Mouse (Mus musculus): ENCODE results near the gene Gm7579. TPM values are rescaled to one million over a fixed set of nuclear protein-coding genes. Genes with fewer than 3 reads are reported as not detected.
"Not testable (repeated sequence)": the region's sequence is repeated elsewhere in the genome, so short reads cannot be mapped to it uniquely, and the experiment has no call there.

Gm7579 gene
- polyA plus RNA-seq (2014; fragmentation: Nextera tagmentation; extraction: Ambion mirVana) = not detected in 2 replicates

GRCm38 (mm10) chr7:142211559-142211958, at the start of gene Gm7579:
TSS of gene Gm7579 (plus strand) at chr7:142211859.
- WGBS = 51% methylated on average over 1 of the region's 1 CpGs
- Histone ChIP-seq H3K4me3 (ENCODE audit: low read depth, low read length) (no peak within 1 kb of the TSS), H3K9ac (ENCODE audit: low read depth, low read length) (no peak within 1 kb of the TSS), H3K9me3 (ENCODE audit: control insufficient read depth, low read length) (no peaks in the 10 kb centered on the region), H3K36me3 (ENCODE audit: control insufficient read depth, insufficient read depth, low read length) (no peaks in the 10 kb centered on the region), H3K4me2 (no peak within 1 kb of the TSS), H3K4me1 (replicated peaks; ENCODE audit: control insufficient read depth, insufficient read depth, low read length) (no peaks in the 10 kb centered on the region), H3K27me3 (replicated peaks; ENCODE audit: control insufficient read depth, insufficient read depth, low read length) (no peaks in the 10 kb centered on the region), H3K27ac (ENCODE audit: low read depth, low read length) (no peak within 1 kb of the TSS)
- ATAC-seq (replicated peaks; ENCODE audit: low FRiP score) (no peak), DNase-seq (ENCODE audit: low spot score) (no peak)

GRCm38 (mm10) chr7:142165639-142166038, 46.0 kb upstream of the Gm7579 start, which contains the start of gene Gm4553:
TSS of gene Gm4553 (minus strand) at chr7:142165739.
- ATAC-seq (replicated peaks; ENCODE audit: low FRiP score) = not testable (repeated sequence)

GRCm38 (mm10) chr7:142169836-142170235, 41.8 kb upstream of the Gm7579 start:
- Histone ChIP-seq H3K4me3 (ENCODE audit: low read depth, low read length) (no peak overlapping the region), H3K9me3 (ENCODE audit: control insufficient read depth, low read length) (no peaks in the 10 kb centered on the region), H3K27me3 (replicated peaks; ENCODE audit: control insufficient read depth, insufficient read depth, low read length) (no peaks in the 10 kb centered on the region), H3K27ac (ENCODE audit: low read depth, low read length) (no peak overlapping the region), H3K36me3 (ENCODE audit: control insufficient read depth, insufficient read depth, low read length) (no peaks in the 10 kb centered on the region), H3K9ac (ENCODE audit: low read depth, low read length) (no peak overlapping the region), H3K4me2 (no peak overlapping the region), H3K4me1 (replicated peaks; ENCODE audit: control insufficient read depth, insufficient read depth, low read length) (no peaks in the 10 kb centered on the region)
- no peak for DNase-seq (ENCODE audit: low spot score)
- WGBS = 42% methylated on average over 3 of the region's 3 CpGs
- no peak for ATAC-seq (replicated peaks; ENCODE audit: low FRiP score)

More at GRCm38 (mm10) chr7:142165639-142166038, 46.0 kb upstream of the Gm7579 start, which contains the start of gene Gm4553:
- not testable (repeated sequence) for H3K27ac ChIP-seq (ENCODE audit: low read depth, low read length); H3K27me3 ChIP-seq (replicated peaks; ENCODE audit: control insufficient read depth, insufficient read depth, low read length); H3K9ac ChIP-seq (ENCODE audit: low read depth, low read length); H3K4me3 ChIP-seq (ENCODE audit: low read depth, low read length); H3K9me3 ChIP-seq (ENCODE audit: control insufficient read depth, low read length); DNase-seq (ENCODE audit: low spot score); H3K4me2 ChIP-seq; H3K4me1 ChIP-seq (replicated peaks; ENCODE audit: control insufficient read depth, insufficient read depth, low read length); H3K36me3 ChIP-seq (ENCODE audit: control insufficient read depth, insufficient read depth, low read length)

- not testable (repeated sequence) for DNase-seq (ENCODE audit: low spot score); H3K9me3 ChIP-seq (ENCODE audit: control insufficient read depth, low read length); H3K4me1 ChIP-seq (replicated peaks; ENCODE audit: control insufficient read depth, insufficient read depth, low read length); H3K27me3 ChIP-seq (replicated peaks; ENCODE audit: control insufficient read depth, insufficient read depth, low read length); H3K4me2 ChIP-seq; H3K9ac ChIP-seq (ENCODE audit: low read depth, low read length); H3K27ac ChIP-seq (ENCODE audit: low read depth, low read length); H3K36me3 ChIP-seq (ENCODE audit: control insufficient read depth, insufficient read depth, low read length); H3K4me3 ChIP-seq (ENCODE audit: low read depth, low read length); ATAC-seq (replicated peaks; ENCODE audit: low FRiP score)
Measured at GRCm38 (mm10) chr7:142175905-142176304, 35.8 kb upstream of the Gm7579 start, which contains the start of gene Krtap5-2. TSS of gene Krtap5-2 (minus strand) at chr7:142176005.

GRCm38 (mm10) chr7:142178685-142179084, 33.0 kb upstream of the Gm7579 start:
- Histone ChIP-seq H3K4me3 (ENCODE audit: low read depth, low read length) (no peak overlapping the region), H3K4me1 (replicated peaks; ENCODE audit: control insufficient read depth, insufficient read depth, low read length) (no peaks in the 10 kb centered on the region), H3K27ac (ENCODE audit: low read depth, low read length) (no peak overlapping the region), H3K4me2 (no peak overlapping the region), H3K9ac (ENCODE audit: low read depth, low read length) (no peak overlapping the region), H3K9me3 (ENCODE audit: control insufficient read depth, low read length) (no peaks in the 10 kb centered on the region), H3K27me3 (replicated peaks; ENCODE audit: control insufficient read depth, insufficient read depth, low read length) (no peaks in the 10 kb centered on the region), H3K36me3 (ENCODE audit: control insufficient read depth, insufficient read depth, low read length) (no peaks in the 10 kb centered on the region)
- no peak for DNase-seq (ENCODE audit: low spot score)
- 74% methylated on average over 1 of the region's 1 CpGs for WGBS
- no peak for ATAC-seq (replicated peaks; ENCODE audit: low FRiP score)

GRCm38 (mm10) chr7:142181021-142181420, 30.6 kb upstream of the Gm7579 start:
- ATAC-seq (replicated peaks; ENCODE audit: low FRiP score) = no peak
- 32% methylated on average over 1 of the region's 1 CpGs for WGBS

GRCm38 (mm10) chr7:142188156-142188555, 23.5 kb upstream of the Gm7579 start:
- H3K36me3 ChIP-seq (ENCODE audit: control insufficient read depth, insufficient read depth, low read length) = no peaks in the 10 kb centered on the region
- no peak for DNase-seq (ENCODE audit: low spot score)
- H3K9ac ChIP-seq (ENCODE audit: low read depth, low read length) = no peak overlapping the region
- no peaks in the 10 kb centered on the region for H3K4me1 ChIP-seq (replicated peaks; ENCODE audit: control insufficient read depth, insufficient read depth, low read length)
- H3K27ac ChIP-seq (ENCODE audit: low read depth, low read length) = no peak overlapping the region
- no peak overlapping the region for H3K4me2 ChIP-seq
- no peak overlapping the region for H3K4me3 ChIP-seq (ENCODE audit: low read depth, low read length)
- H3K27me3 ChIP-seq (replicated peaks; ENCODE audit: control insufficient read depth, insufficient read depth, low read length) = no peaks in the 10 kb centered on the region
- 63% methylated on average over 2 of the region's 2 CpGs for WGBS
- H3K9me3 ChIP-seq (ENCODE audit: control insufficient read depth, low read length) = no peaks in the 10 kb centered on the region
- ATAC-seq (replicated peaks; ENCODE audit: low FRiP score) = no peak

More at GRCm38 (mm10) chr7:142181021-142181420, 30.6 kb upstream of the Gm7579 start:
- no peak overlapping the region for H3K9ac ChIP-seq (ENCODE audit: low read depth, low read length)
- H3K27me3 ChIP-seq (replicated peaks; ENCODE audit: control insufficient read depth, insufficient read depth, low read length) = no peaks in the 10 kb centered on the region
- DNase-seq (ENCODE audit: low spot score) = no peak
- no peaks in the 10 kb centered on the region for H3K4me1 ChIP-seq (replicated peaks; ENCODE audit: control insufficient read depth, insufficient read depth, low read length)
- H3K9me3 ChIP-seq (ENCODE audit: control insufficient read depth, low read length) = no peaks in the 10 kb centered on the region
- no peak overlapping the region for H3K4me3 ChIP-seq (ENCODE audit: low read depth, low read length)
- H3K4me2 ChIP-seq = no peak overlapping the region
- H3K27ac ChIP-seq (ENCODE audit: low read depth, low read length) = no peak overlapping the region
- H3K36me3 ChIP-seq (ENCODE audit: control insufficient read depth, insufficient read depth, low read length) = no peaks in the 10 kb centered on the region

- no peaks in the 10 kb centered on the region for H3K27me3 ChIP-seq (replicated peaks; ENCODE audit: control insufficient read depth, insufficient read depth, low read length)
- H3K4me3 ChIP-seq (ENCODE audit: low read depth, low read length) = no peak within 1 kb of the TSS
- H3K9me3 ChIP-seq (ENCODE audit: control insufficient read depth, low read length) = no peaks in the 10 kb centered on the region
- H3K27ac ChIP-seq (ENCODE audit: low read depth, low read length) = no peak within 1 kb of the TSS
- H3K4me2 ChIP-seq = no peak within 1 kb of the TSS
- 26% methylated on average over 2 of the region's 2 CpGs for WGBS
- no peaks in the 10 kb centered on the region for H3K36me3 ChIP-seq (ENCODE audit: control insufficient read depth, insufficient read depth, low read length)
- ATAC-seq (replicated peaks; ENCODE audit: low FRiP score) = no peak
- no peak within 1 kb of the TSS for H3K9ac ChIP-seq (ENCODE audit: low read depth, low read length)
- no peak for DNase-seq (ENCODE audit: low spot score)
- no peaks in the 10 kb centered on the region for H3K4me1 ChIP-seq (replicated peaks; ENCODE audit: control insufficient read depth, insufficient read depth, low read length)
Measured at GRCm38 (mm10) chr7:142190289-142190688, 21.4 kb upstream of the Gm7579 start, which contains the start of gene Gm10153. TSS of gene Gm10153 (minus strand) at chr7:142190389.

DNA sequence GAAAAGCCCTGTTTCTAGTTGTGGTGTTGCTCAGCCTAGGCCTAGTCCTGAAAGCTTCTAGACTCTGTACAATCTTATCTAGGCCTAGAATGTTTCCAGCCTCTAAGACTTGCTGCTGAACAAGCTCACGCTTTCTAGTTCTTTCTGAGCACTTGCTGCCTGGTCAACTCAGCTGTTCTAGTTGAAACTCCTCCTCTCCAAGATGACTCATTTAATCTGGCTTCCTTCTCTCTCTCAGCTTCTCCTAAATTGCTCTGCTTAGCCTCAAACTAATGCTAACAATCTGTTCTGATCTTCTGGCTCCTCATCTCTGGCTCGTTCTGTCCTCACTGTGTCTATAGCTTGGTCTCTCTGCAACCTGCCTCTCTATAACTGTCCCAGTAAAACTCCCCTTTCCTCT, 12.9 kb upstream of the Gm7579 start:
- Histone ChIP-seq H3K9me3 (ENCODE audit: control insufficient read depth, low read length) (no peaks in the 10 kb centered on the region), H3K4me1 (replicated peaks; ENCODE audit: control insufficient read depth, insufficient read depth, low read length) (no peaks in the 10 kb centered on the region), H3K27me3 (replicated peaks; ENCODE audit: control insufficient read depth, insufficient read depth, low read length) (no peaks in the 10 kb centered on the region), H3K9ac (ENCODE audit: low read depth, low read length) (no peak overlapping the region), H3K4me2 (no peak overlapping the region), H3K4me3 (ENCODE audit: low read depth, low read length) (no peak overlapping the region), H3K36me3 (ENCODE audit: control insufficient read depth, insufficient read depth, low read length) (no peaks in the 10 kb centered on the region), H3K27ac (ENCODE audit: low read depth, low read length) (no peak overlapping the region)
- 77% methylated on average over 2 of the region's 2 CpGs for WGBS
- ATAC-seq (replicated peaks; ENCODE audit: low FRiP score) (no peak), DNase-seq (ENCODE audit: low spot score) (no peak)
